Mouse (Mus musculus) ES-E14 (cell line): Measurements from ENCODE around the gene Pradc1.

ENCODE experiments used
- HCFC1 ChIP-seq: IDR thresholded peaks from 2 replicates; pipeline ENCODE4 v1.6.1; 2012; ENCODE audit warnings: low read length, inconsistent platforms, borderline replicate concordance; ENCODE audit not compliant: insufficient read depth
- MAFK ChIP-seq: IDR thresholded peaks from 2 replicates; pipeline ENCODE4 v1.6.1; 2014; ENCODE audit warnings: mild to moderate bottlenecking, low read depth, low read length, inconsistent platforms; ENCODE audit not compliant: insufficient read depth
- ZNF384 ChIP-seq: IDR thresholded peaks from 2 replicates; pipeline ENCODE4 v1.6.1; 2012; ENCODE audit warnings: low read depth, low read length, inconsistent platforms

- TF ChIP-seq HCFC1 (no peak), ZNF384 (no peak), MAFK (no peak)
Observed at GRCm38 (mm10) chr6:85423836-85424379, 27.9 kb downstream of the Pradc1 start, which contains the start of gene Noto.
